Mouse (Mus musculus) testis, adult 2 months (tissue): ENCODE results near the gene Bbs1. TPM values are rescaled to one million over a fixed set of nuclear protein-coding genes. Genes with fewer than 3 reads are reported as not detected.
"Not testable (repeated sequence)": the region's sequence is repeated elsewhere in the genome, so short reads cannot be mapped to it uniquely, and the experiment has no call there.

ENCODE experiments used
- H3K27ac ChIP-seq: fragments of 200-500 bp; 2 replicates; pipeline ENCODE4 v1.5.1; 2012; ENCODE audit warnings: low read depth, low read length; ENCODE audit not compliant: control insufficient read depth, insufficient read depth
- H3K27me3 ChIP-seq: fragments of 200-500 bp; 2 replicates; pipeline ENCODE4 v1.6.1; 2012; ENCODE audit warnings: mild to moderate bottlenecking, low read length, moderate library complexity; ENCODE audit not compliant: control insufficient read depth, insufficient read depth
- H3K36me3 ChIP-seq: fragments of 200-500 bp; 2 replicates; pipeline ENCODE4 v1.6.1; 2012; ENCODE audit warnings: mild to moderate bottlenecking, low read length; ENCODE audit not compliant: control insufficient read depth, insufficient read depth
- H3K4me1 ChIP-seq: fragments of 200-500 bp; 2 replicates; pipeline ENCODE4 v1.6.1; 2012; ENCODE audit warnings: low read length; ENCODE audit not compliant: control insufficient read depth, insufficient read depth
- H3K4me3 ChIP-seq: fragments of 200-500 bp; 2 replicates; pipeline ENCODE4 v1.5.1; 2012; ENCODE audit warnings: low read depth, mild to moderate bottlenecking, low read length, moderate library complexity, mixed read lengths; ENCODE audit not compliant: control insufficient read depth
- CTCF ChIP-seq: fragments of 200-500 bp; IDR thresholded peaks from 2 replicates; pipeline ENCODE4 v1.5.1; 2012; ENCODE audit warnings: low read depth, mild to moderate bottlenecking, inconsistent platforms, low read length, moderate library complexity; ENCODE audit not compliant: control insufficient read depth, insufficient read depth, insufficient replicate concordance
- POLR2A ChIP-seq: fragments of 200-500 bp; IDR thresholded peaks from 2 replicates; pipeline ENCODE4 v1.6.1; 2012; ENCODE audit warnings: low read depth, mild to moderate bottlenecking, inconsistent platforms, low read length, moderate library complexity; ENCODE audit not compliant: control insufficient read depth
- polyA plus RNA-seq: library from polyadenylated mRNA; depleted of rRNA; stranded (reverse); fragments of >200 nt; gene quantifications from 2 replicates; pipeline ENCODE4 v1.2.3, GENCODE M21; 2012

Bbs1 gene
- polyA plus RNA-seq, 1 experiment = 15.5 TPM

DNA sequence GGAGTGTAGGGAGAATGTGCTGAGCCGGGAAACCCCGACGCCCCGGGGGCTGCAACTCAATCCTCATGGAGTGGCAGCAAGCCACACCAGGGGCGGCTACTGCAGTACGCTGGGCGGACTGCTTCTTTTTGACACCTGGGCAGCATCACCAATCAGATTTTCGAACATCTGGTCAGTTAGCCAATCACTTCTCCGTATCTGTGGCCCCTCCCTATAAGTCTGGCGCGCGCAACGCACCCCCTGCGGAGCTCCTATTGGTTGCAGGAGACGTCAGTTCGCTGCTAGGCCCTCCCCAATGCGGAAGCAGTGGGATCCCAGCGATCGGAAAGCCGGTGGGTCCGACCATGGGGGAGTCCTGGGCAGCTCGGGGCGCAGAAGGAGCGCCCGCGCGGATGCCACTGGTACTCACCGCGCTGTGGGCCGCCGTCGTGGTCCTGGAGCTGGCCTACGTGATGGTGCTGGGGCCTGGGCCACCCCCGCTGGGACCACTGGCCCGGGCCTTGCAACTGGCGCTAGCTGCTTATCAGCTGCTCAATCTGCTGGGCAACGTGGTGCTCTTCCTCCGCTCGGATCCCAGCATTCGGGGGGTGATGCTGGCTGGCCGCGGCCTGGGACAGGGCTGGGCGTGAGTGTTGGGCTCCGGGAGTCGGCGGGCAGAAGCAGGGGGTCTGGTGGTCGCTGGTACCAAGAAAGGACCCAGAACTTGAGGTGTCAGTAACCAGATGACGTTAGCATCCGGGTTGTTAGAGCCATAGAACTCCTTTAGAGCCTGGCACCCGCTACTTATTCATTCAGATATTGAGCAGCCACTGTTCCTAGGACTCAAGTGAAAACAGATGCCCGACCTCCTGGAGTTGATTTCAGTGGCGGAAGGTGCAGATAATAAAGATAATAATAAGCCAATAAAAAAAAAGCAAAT is 27.8 kb downstream of the Bbs1 start, which contains the start of gene Zdhhc24:
TSS of gene Zdhhc24 (plus strand) at position 264 of the 919 bp plus-strand sequence.
- Histone ChIP-seq H3K27ac (peak within 1 kb of the TSS; percentile 77), H3K4me1 (peaks cover 10% of the 10 kb centered on the region), H3K27me3 (no peaks in the 10 kb centered on the region), H3K36me3 (no peaks in the 10 kb centered on the region), H3K4me3 (peak within 1 kb of the TSS; percentile 99)
- TF ChIP-seq CTCF = no peak
- peak; percentile 37; the same call in 1 of the 2 replicates for TF ChIP-seq POLR2A

DNA sequence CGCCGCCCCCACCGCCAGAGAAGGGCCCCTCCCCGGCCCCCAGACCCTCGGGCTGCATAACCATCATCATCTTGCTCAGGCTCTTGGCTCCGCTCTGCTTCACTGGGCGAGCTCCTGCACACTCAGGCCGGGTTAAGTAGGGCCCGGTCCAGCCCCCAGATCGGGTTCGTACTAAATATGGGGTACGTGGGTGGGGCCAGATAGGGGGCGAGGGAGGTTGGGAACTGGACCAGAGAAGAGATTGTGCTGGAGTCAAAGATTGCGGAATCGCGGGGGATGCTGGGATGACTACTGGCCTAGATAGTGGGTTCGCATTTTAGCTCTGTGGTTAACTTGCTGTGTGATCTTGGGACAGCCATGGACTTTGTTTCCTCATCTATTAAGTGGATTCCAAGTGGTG is 28.6 kb downstream of the Bbs1 start, which contains the start of gene Actn3:
TSS of gene Actn3 (minus strand) at position 125 of the 400 bp plus-strand sequence.
- no peaks in the 10 kb centered on the region for H3K36me3 ChIP-seq
- H3K4me3 ChIP-seq = peak within 1 kb of the TSS; percentile 99
- peaks cover 10% of the 10 kb centered on the region for H3K4me1 ChIP-seq
- no peaks in the 10 kb centered on the region for H3K27me3 ChIP-seq
- no peak for TF ChIP-seq POLR2A
- no peak for TF ChIP-seq CTCF
- peak within 1 kb of the TSS; percentile 77 for H3K27ac ChIP-seq

DNA sequence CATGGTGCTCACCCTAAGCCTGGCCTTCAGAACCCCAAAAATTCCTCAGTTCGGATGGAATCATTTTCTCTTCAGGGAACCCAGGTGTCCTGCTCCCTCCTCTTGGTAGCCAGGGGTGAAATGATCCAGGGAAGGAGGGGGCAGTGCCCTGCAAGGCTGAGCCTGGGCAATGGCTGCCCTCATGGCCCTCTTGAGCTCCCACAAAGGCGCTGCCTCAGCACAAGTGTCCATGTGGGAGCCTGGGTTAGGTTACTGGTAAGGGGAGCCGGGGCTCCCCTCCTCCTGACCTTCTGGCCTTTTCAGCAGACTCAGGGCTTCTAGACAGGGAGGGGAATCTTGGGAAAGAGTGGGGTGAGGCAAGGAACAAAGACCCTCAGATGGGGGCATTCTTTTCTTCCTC is 29.7 kb downstream of the Bbs1 start:
- Histone ChIP-seq H3K27ac (no peak overlapping the region), H3K4me3 (no peak overlapping the region; the same call in 1 of the 2 replicates), H3K36me3 (no peaks in the 10 kb centered on the region), H3K4me1 (peaks cover 10% of the 10 kb centered on the region), H3K27me3 (no peaks in the 10 kb centered on the region)
- TF ChIP-seq POLR2A = no peak
- no peak for TF ChIP-seq CTCF

DNA sequence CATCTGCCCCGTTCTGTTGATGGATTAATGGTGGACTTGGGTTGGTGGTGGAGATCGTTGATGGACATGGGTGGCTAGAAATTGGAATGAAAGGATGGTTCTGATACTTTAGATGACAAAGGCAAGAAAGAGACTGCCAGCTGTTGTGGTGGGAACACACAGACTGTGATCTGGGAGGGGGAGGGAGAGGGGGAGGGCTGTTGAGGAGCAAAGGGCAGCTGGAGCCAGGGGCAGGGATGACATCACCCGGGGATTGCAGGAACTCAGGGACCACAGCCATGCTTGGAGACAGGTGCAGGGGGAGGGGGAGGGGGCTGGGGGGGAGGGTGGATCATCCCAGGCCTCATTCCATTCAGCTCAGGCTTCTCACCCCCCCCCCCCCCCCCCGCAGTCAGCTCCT is 30.2 kb downstream of the Bbs1 start:
- no peak for TF ChIP-seq CTCF
- TF ChIP-seq POLR2A = no peak
- Histone ChIP-seq H3K4me1 (peaks cover 10% of the 10 kb centered on the region), H3K27me3 (no peaks in the 10 kb centered on the region), H3K36me3 (no peaks in the 10 kb centered on the region), H3K4me3 (no peak overlapping the region), H3K27ac (no peak overlapping the region)

DNA sequence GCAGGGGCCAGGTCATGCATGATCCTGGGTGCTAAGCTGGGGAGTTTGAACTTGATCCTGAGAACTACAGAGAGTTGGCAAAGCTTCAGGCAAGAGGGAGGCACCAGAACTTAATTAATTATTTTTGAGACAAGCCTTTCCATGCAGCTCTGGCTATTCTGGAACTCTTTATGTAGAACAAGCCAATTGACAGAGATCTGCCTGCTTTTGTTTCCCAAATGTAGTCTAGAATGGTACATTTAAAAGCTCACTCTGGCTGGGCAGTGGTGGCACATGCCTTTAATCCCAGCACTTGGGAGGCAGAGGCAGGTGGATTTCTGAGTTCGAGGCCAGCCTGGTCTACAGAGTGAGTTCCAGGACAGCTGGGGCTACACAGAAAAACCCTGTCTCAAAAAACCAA is 31.8 kb downstream of the Bbs1 start:
- not testable (repeated sequence) for H3K36me3 ChIP-seq, H3K27ac ChIP-seq, H3K4me1 ChIP-seq, H3K4me3 ChIP-seq, H3K27me3 ChIP-seq

DNA sequence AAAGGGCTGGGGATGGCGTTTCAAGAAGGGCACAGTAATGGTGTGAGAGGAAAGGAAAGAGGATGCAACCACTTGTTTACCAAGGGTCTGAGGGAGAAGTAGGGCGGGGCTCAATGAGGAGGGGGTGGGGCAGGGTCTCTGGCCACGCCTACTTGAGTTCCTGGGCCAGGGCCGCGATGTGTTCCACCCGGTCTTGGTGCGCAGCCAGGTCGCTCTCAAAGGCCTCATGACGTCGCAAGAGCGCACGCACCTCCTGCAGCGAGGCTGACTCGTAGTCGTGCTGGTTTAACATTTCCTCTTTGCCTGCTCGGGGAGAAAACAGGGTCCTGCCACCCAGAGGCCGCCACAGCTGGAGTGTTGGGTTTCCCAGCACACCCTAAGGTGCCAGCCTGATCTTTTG is 41.3 kb downstream of the Bbs1 start:
- TF ChIP-seq CTCF = no peak
- no peak; the same call in 1 of the 2 replicates for TF ChIP-seq POLR2A
- H3K27me3 ChIP-seq = no peaks in the 10 kb centered on the region
- peak overlapping the region; percentile 34 for H3K4me3 ChIP-seq
- H3K27ac ChIP-seq = no peak overlapping the region
- H3K4me1 ChIP-seq = peaks cover 6% of the 10 kb centered on the region
- H3K36me3 ChIP-seq = no peaks in the 10 kb centered on the region

DNA sequence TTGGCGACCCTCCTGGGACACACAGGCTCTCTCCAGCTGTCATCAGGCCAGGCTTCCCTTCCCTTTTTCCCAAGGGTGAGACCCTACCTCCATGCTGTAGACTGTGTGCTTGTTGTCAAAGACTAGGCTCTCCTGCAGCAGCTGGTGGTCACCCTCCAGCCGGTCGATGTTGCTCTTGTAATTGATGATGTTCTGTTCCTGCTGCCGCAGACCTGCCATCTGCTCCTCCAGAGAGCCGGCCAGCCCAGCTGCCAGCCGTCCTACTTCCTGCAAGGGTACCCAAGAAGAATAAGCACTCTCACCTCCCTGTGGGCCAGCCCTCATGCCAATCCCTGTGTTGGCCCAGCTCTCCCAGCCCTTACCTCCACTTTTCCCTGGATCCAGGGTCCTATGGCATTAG is 43.4 kb downstream of the Bbs1 start:
- H3K4me1 ChIP-seq = peaks cover 6% of the 10 kb centered on the region
- no peak for TF ChIP-seq CTCF
- TF ChIP-seq POLR2A = no peak
- H3K4me3 ChIP-seq = no peak overlapping the region
- H3K27me3 ChIP-seq = no peaks in the 10 kb centered on the region
- no peaks in the 10 kb centered on the region for H3K36me3 ChIP-seq
- H3K27ac ChIP-seq = no peak overlapping the region
